Mouse (Mus musculus): ENCODE measurements around the gene Ubfd1. TPM values are rescaled to one million over a fixed set of nuclear protein-coding genes. Genes with fewer than 3 reads are reported as not detected.
A peak's percentile ranks its signal among the peaks of the same experiment; 100 is the strongest.

Gene Ubfd1
- polyA plus RNA-seq, 1 experiment = 19.6 TPM

DNA sequence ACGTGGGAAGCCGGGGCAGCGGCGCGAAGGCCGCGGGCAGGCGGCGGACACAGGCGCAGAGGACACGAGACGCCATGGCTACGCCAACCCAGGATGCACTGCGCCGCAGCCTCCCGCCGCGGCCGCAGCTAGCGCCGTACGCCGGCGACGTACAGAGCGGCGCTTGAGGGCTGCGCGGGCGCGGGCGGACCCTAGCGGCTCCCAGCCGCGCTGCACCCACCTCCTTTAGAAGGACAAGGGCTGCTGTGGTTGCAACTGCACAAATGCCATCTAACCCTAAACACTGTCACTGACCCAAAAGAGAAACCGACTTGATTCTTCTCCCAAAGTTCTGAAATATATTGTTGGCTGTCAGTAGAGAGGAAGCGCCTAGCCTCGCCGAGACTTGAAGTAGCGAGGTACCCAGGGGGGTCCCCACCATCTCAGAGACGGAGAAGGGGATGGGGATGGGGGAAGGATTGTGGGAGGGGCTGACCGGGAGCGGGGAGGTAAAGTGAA, 34.8 kb downstream of the Ubfd1 start, which contains the start of gene Ndufab1:
Ndufab1 (minus strand) TSS at position 140 of the 498 bp plus-strand sequence.
- H3K4me1 ChIP-seq (ENCODE audit: control insufficient read depth, insufficient read depth, low read length) = peaks cover 7% of the 10 kb centered on the region; the same call in 1 of the 2 replicates
- WGBS = under 1% methylated on average over 43 of the region's 43 CpGs
- TF ChIP-seq POLR2A (IDR thresholded peaks at IDR 0.05; ENCODE audit: low read depth, low read length) (peak; percentile 2), CTCF (conservative IDR thresholded peaks at IDR 0.05; ENCODE audit: insufficient read depth, insufficient read length, low read depth, low read length) (peak; percentile 69)
- peak within 1 kb of the TSS; percentile 88 for H3K27ac ChIP-seq (ENCODE audit: insufficient read depth, low read depth, low read length)
- peak within 1 kb of the TSS; percentile 86 for H3K4me3 ChIP-seq (ENCODE audit: insufficient read depth, low read depth, low read length)
- no peaks in the 10 kb centered on the region for H3K36me3 ChIP-seq (ENCODE audit: control insufficient read depth, insufficient read depth, low read length)
- no peaks in the 10 kb centered on the region for H3K27me3 ChIP-seq (replicated peaks; ENCODE audit: control insufficient read depth, insufficient read depth, low read length)
- peak; percentile 92 for DNase-seq

DNA sequence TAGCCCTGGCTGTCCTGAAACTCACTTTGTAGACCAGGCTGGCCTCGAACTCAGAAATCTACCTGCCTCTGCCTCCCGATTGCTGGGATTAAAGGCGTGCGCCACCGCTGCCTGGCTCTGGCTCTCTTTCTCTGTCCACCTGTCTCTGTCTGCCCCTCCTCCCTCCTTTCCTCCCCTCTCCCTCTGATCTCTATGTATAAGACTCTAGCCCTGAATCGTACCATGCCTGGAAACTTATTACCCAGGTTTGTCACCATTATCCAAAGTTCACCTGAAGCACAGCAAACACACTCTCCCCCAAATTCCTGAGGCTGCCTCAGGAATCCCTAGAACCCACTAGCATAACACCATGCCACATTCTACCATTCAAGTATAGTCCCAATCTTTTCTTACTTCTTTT, 41.2 kb downstream of the Ubfd1 start:
- 78% methylated on average over 6 of the region's 6 CpGs for WGBS
- H3K27me3 ChIP-seq (replicated peaks; ENCODE audit: control insufficient read depth, insufficient read depth, low read length) = no peaks in the 10 kb centered on the region
- no peaks in the 10 kb centered on the region for H3K4me1 ChIP-seq (ENCODE audit: control insufficient read depth, insufficient read depth, low read length)
- no peak overlapping the region for H3K27ac ChIP-seq (ENCODE audit: insufficient read depth, low read depth, low read length)
- TF ChIP-seq CTCF (conservative IDR thresholded peaks at IDR 0.05; ENCODE audit: insufficient read depth, insufficient read length, low read depth, low read length) (no peak), POLR2A (IDR thresholded peaks at IDR 0.05; ENCODE audit: low read depth, low read length) (no peak)
- H3K36me3 ChIP-seq (ENCODE audit: control insufficient read depth, insufficient read depth, low read length) = no peaks in the 10 kb centered on the region
- H3K4me3 ChIP-seq (ENCODE audit: insufficient read depth, low read depth, low read length) = no peak overlapping the region
- peak; percentile 60 for DNase-seq

DNA sequence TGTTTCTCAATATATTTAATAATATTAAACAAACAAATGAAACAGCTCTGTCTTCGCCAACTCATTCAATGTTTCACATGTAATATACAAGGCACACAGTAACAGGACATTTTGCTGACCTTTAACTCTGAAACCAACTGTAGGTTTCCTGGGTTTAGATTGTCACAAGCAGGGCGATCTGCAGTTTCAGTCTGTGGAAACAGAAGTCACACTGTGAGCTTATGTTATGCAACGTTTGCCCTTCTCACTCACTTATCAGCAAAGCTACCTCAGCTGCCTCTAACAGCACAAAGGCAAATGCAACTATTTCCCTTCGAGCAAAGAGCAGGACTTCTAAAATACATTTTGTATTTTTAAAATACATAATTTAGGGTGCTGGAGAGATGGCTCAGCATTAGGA, 56.5 kb downstream of the Ubfd1 start:
- no peak for DNase-seq
- Histone ChIP-seq H3K36me3 (ENCODE audit: control insufficient read depth, insufficient read depth, low read length) (no peaks in the 10 kb centered on the region), H3K4me3 (ENCODE audit: insufficient read depth, low read depth, low read length) (no peak overlapping the region), H3K27ac (ENCODE audit: insufficient read depth, low read depth, low read length) (no peak overlapping the region), H3K4me1 (ENCODE audit: control insufficient read depth, insufficient read depth, low read length) (no peaks in the 10 kb centered on the region), H3K27me3 (replicated peaks; ENCODE audit: control insufficient read depth, insufficient read depth, low read length) (no peaks in the 10 kb centered on the region)
- TF ChIP-seq POLR2A (IDR thresholded peaks at IDR 0.05; ENCODE audit: low read depth, low read length) = no peak
- no peak for TF ChIP-seq CTCF (conservative IDR thresholded peaks at IDR 0.05; ENCODE audit: insufficient read depth, insufficient read length, low read depth, low read length)
- whole genome bisulfite sequencing = 90% methylated on average over 4 of the region's 4 CpGs

- WGBS = 76% methylated on average over 8 of the region's 8 CpGs
- TF ChIP-seq POLR2A (IDR thresholded peaks at IDR 0.05; ENCODE audit: low read depth, low read length) (no peak), CTCF (conservative IDR thresholded peaks at IDR 0.05; ENCODE audit: insufficient read depth, insufficient read length, low read depth, low read length) (0 out of 2 replicates have a peak, but pooled peaks have one; percentile 14)
- Histone ChIP-seq H3K4me3 (ENCODE audit: insufficient read depth, low read depth, low read length) (no peak overlapping the region), H3K27ac (ENCODE audit: insufficient read depth, low read depth, low read length) (no peak overlapping the region), H3K27me3 (replicated peaks; ENCODE audit: control insufficient read depth, insufficient read depth, low read length) (no peaks in the 10 kb centered on the region), H3K36me3 (ENCODE audit: control insufficient read depth, insufficient read depth, low read length) (no peaks in the 10 kb centered on the region), H3K4me1 (ENCODE audit: control insufficient read depth, insufficient read depth, low read length) (no peaks in the 10 kb centered on the region)
- no peak for DNase-seq
These were observed 58.7 kb downstream of the Ubfd1 start for GRCm38 (mm10) chr7:122125636-122126035.

DNA sequence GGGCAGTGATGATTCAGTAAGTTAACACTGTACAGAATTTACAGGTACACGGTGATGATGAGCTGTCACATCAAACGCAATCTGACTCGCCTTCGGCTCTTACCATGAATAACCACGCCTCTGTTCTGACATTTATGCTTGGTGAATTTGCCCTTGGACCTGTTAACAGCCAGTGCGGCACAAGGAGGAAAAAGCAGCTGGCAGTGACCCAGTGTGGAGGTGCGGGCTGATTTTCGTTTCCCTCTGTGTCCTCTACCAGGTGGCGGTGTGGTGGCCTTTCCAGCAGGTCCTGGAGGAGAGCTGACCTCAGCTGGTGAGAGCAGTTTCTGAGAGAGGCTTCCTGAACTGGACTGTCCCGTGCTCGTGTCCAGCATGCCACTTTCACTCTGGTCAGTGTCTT, 60.0 kb downstream of the Ubfd1 start:
- Histone ChIP-seq H3K27ac (ENCODE audit: insufficient read depth, low read depth, low read length) (no peak overlapping the region), H3K36me3 (ENCODE audit: control insufficient read depth, insufficient read depth, low read length) (no peaks in the 10 kb centered on the region), H3K4me1 (ENCODE audit: control insufficient read depth, insufficient read depth, low read length) (no peaks in the 10 kb centered on the region), H3K27me3 (replicated peaks; ENCODE audit: control insufficient read depth, insufficient read depth, low read length) (no peaks in the 10 kb centered on the region), H3K4me3 (ENCODE audit: insufficient read depth, low read depth, low read length) (no peak overlapping the region)
- WGBS = 73% methylated on average over 11 of the region's 11 CpGs
- DNase-seq = peak; percentile 72
- TF ChIP-seq CTCF (conservative IDR thresholded peaks at IDR 0.05; ENCODE audit: insufficient read depth, insufficient read length, low read depth, low read length) (no peak), POLR2A (IDR thresholded peaks at IDR 0.05; ENCODE audit: low read depth, low read length) (no peak)

Other genes with a start within 250 kb of the Ubfd1 start
- 74.7 and 92.7 TPM in 2 replicates for gene Scnn1b, start 202.1 kb upstream of the Ubfd1 start, polyA plus RNA-seq (2012; rRNA removed)
- 39.9 and 41.7 TPM in 2 replicates for gene Cog7, start 85.5 kb upstream of the Ubfd1 start, polyA plus RNA-seq (2012; rRNA removed)
- 49.1 and 53.0 TPM in 2 replicates for gene Gga2, start 46.0 kb upstream of the Ubfd1 start, polyA plus RNA-seq (2012; rRNA removed)
- 9.2 and 11.2 TPM in 2 replicates for gene Ears2, start 88 bp downstream of the Ubfd1 start, polyA plus RNA-seq (2012; rRNA removed)
- 437 and 852 TPM in 2 replicates for gene Ndufab1, start 34.7 kb downstream of the Ubfd1 start, polyA plus RNA-seq (2012; rRNA removed)
- gene Palb2, start 65.8 kb downstream of the Ubfd1 start, polyA plus RNA-seq (2012; rRNA removed) = 0.59 and 0.98 TPM in 2 replicates
- 74.9 and 77.1 TPM in 2 replicates for gene Dctn5, start 65.9 kb downstream of the Ubfd1 start, polyA plus RNA-seq (2012; rRNA removed)
- 1.1 and 1.5 TPM in 2 replicates for gene Plk1, start 92.3 kb downstream of the Ubfd1 start, polyA plus RNA-seq (2012; rRNA removed)
- 0.16 and 0.19 TPM in 2 replicates for gene Ern2, start 119.0 kb downstream of the Ubfd1 start, polyA plus RNA-seq (2012; rRNA removed)
- gene Chp2, start 152.3 kb downstream of the Ubfd1 start, polyA plus RNA-seq (2012; rRNA removed) = 1.2 and 1.6 TPM in 2 replicates
- 2.5 and 6.1 TPM in 2 replicates for gene Prkcb, start 221.6 kb downstream of the Ubfd1 start, polyA plus RNA-seq (2012; rRNA removed)

All from kidney, adult 2 months (tissue).